Mouse (Mus musculus): ENCODE results near the gene Dnmt3a. TPM values are rescaled to one million over a fixed set of nuclear protein-coding genes. Genes with fewer than 3 reads are reported as not detected.

Gene Dnmt3a
- 124 and 132 TPM in 2 replicates for polyA plus RNA-seq (2015; fragmentation: Nextera tagmentation; extraction: Ambion mirVana)

- peak within 1 kb of the TSS; percentile 99 for H3K27ac ChIP-seq
- no peaks in the 10 kb centered on the region for H3K36me3 ChIP-seq
- 20% methylated on average over 4 of the region's 4 CpGs for WGBS
- no peaks in the 10 kb centered on the region for H3K9me3 ChIP-seq (replicated peaks)
- peak within 1 kb of the TSS; percentile 91 for H3K9ac ChIP-seq
- H3K4me3 ChIP-seq (replicated peaks), result peak within 1 kb of the TSS; percentile 90
- H3K4me2 ChIP-seq, result peak within 1 kb of the TSS; percentile 76
- no peaks in the 10 kb centered on the region for H3K27me3 ChIP-seq
- H3K4me1 ChIP-seq, result peaks cover 38% of the 10 kb centered on the region
- peak; percentile 12 for ATAC-seq (replicated peaks; ENCODE audit: low FRiP score)
These were observed at the start of gene Dnmt3a for GRCm38 (mm10) chr12:3805852-3806251. Gene Dnmt3a (plus strand): TSS chr12:3806007.

DNA sequence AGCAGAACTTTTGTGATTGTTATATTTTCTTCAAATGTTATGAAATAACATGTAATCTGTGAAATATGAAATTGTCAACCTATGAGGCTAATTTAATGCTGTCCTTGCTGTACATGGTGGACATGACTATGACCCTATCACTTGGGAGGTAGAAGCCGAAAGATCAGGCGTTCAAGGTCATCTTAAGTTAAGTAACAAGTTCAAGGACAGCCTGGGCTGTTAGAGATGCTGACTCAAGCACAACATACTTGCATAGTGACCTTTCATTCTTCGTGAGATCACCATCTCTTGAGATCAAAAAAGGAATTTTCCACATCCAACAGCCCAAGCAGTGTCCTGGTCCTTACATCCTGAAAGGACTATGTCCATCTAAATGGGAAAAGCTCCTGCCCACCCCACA, 49.6 kb upstream of the Dnmt3a start:
- Histone ChIP-seq H3K4me3 (replicated peaks) (no peak overlapping the region), H3K27ac (no peak overlapping the region), H3K9ac (no peak overlapping the region), H3K27me3 (no peaks in the 10 kb centered on the region), H3K4me2 (no peak overlapping the region), H3K4me1 (peaks cover 10% of the 10 kb centered on the region; the same call in 1 of the 2 replicates), H3K9me3 (replicated peaks) (no peaks in the 10 kb centered on the region), H3K36me3 (peaks cover 23% of the 10 kb centered on the region)
- 94% methylated on average over 3 of the region's 3 CpGs for WGBS
- ATAC-seq (replicated peaks; ENCODE audit: low FRiP score), result no peak

GRCm38 (mm10) chr12:3758127-3758526, 47.7 kb upstream of the Dnmt3a start:
- peak overlapping the region; percentile 72 for H3K27ac ChIP-seq
- no peak overlapping the region for H3K9ac ChIP-seq
- H3K27me3 ChIP-seq, result no peaks in the 10 kb centered on the region
- 68% methylated on average over 3 of the region's 3 CpGs for WGBS
- H3K9me3 ChIP-seq (replicated peaks), result no peaks in the 10 kb centered on the region
- H3K4me2 ChIP-seq, result no peak overlapping the region
- peak; percentile 73; the same call in 1 of the 2 replicates for ATAC-seq (replicated peaks; ENCODE audit: low FRiP score)
- peaks cover 10% of the 10 kb centered on the region; the same call in 1 of the 2 replicates for H3K4me1 ChIP-seq
- H3K4me3 ChIP-seq (replicated peaks), result no peak overlapping the region
- H3K36me3 ChIP-seq, result peaks cover 8% of the 10 kb centered on the region

GRCm38 (mm10) chr12:3759419-3759818, 46.4 kb upstream of the Dnmt3a start:
- peak; percentile 70; the same call in 1 of the 2 replicates for ATAC-seq (replicated peaks; ENCODE audit: low FRiP score)
- no peak overlapping the region for H3K9ac ChIP-seq
- 38% methylated on average over 4 of the region's 4 CpGs for WGBS
- no peaks in the 10 kb centered on the region for H3K27me3 ChIP-seq
- peaks cover 10% of the 10 kb centered on the region; the same call in 1 of the 2 replicates for H3K4me1 ChIP-seq
- peaks cover 6% of the 10 kb centered on the region; the same call in 1 of the 2 replicates for H3K36me3 ChIP-seq
- H3K9me3 ChIP-seq (replicated peaks), result no peaks in the 10 kb centered on the region
- H3K4me2 ChIP-seq, result no peak overlapping the region
- H3K4me3 ChIP-seq (replicated peaks), result no peak overlapping the region
- H3K27ac ChIP-seq, result peak overlapping the region; percentile 64; the same call in 1 of the 2 replicates

- Histone ChIP-seq H3K4me2 (no peak overlapping the region), H3K4me1 (peaks cover 10% of the 10 kb centered on the region; the same call in 1 of the 2 replicates), H3K9ac (no peak overlapping the region), H3K9me3 (replicated peaks) (no peaks in the 10 kb centered on the region), H3K27me3 (no peaks in the 10 kb centered on the region), H3K27ac (no peak overlapping the region), H3K4me3 (replicated peaks) (no peak overlapping the region), H3K36me3 (peaks cover 6% of the 10 kb centered on the region; the same call in 1 of the 2 replicates)
- no peak for ATAC-seq (replicated peaks; ENCODE audit: low FRiP score)
- 84% methylated on average over 4 of the region's 4 CpGs for WGBS
These were observed 44.8 kb upstream of the Dnmt3a start for GRCm38 (mm10) chr12:3760876-3761590.

GRCm38 (mm10) chr12:3761591-3762295, 44.1 kb upstream of the Dnmt3a start:
- no peak for ATAC-seq (replicated peaks; ENCODE audit: low FRiP score)
- no peaks in the 10 kb centered on the region for H3K27me3 ChIP-seq
- H3K36me3 ChIP-seq, result 0 out of 2 replicates have a peak, but pooled peaks cover 3% of the 10 kb centered on the region
- H3K9me3 ChIP-seq (replicated peaks), result no peaks in the 10 kb centered on the region
- no peak overlapping the region for H3K9ac ChIP-seq
- H3K4me1 ChIP-seq, result peaks cover 10% of the 10 kb centered on the region; the same call in 1 of the 2 replicates
- WGBS, result 74% methylated on average over 6 of the region's 6 CpGs
- no peak overlapping the region for H3K27ac ChIP-seq
- H3K4me3 ChIP-seq (replicated peaks), result no peak overlapping the region
- no peak overlapping the region for H3K4me2 ChIP-seq

GRCm38 (mm10) chr12:3764191-3764804, 41.5 kb upstream of the Dnmt3a start:
- ATAC-seq (replicated peaks; ENCODE audit: low FRiP score), result no peak
- Histone ChIP-seq H3K36me3 (0 out of 2 replicates have a peak, but pooled peaks cover 3% of the 10 kb centered on the region), H3K4me2 (no peak overlapping the region), H3K27me3 (no peaks in the 10 kb centered on the region), H3K9me3 (replicated peaks) (no peaks in the 10 kb centered on the region), H3K27ac (no peak overlapping the region), H3K4me1 (peaks cover 2% of the 10 kb centered on the region; the same call in 1 of the 2 replicates), H3K4me3 (replicated peaks) (no peak overlapping the region), H3K9ac (no peak overlapping the region)
- 63% methylated on average over 3 of the region's 3 CpGs for WGBS

DNA sequence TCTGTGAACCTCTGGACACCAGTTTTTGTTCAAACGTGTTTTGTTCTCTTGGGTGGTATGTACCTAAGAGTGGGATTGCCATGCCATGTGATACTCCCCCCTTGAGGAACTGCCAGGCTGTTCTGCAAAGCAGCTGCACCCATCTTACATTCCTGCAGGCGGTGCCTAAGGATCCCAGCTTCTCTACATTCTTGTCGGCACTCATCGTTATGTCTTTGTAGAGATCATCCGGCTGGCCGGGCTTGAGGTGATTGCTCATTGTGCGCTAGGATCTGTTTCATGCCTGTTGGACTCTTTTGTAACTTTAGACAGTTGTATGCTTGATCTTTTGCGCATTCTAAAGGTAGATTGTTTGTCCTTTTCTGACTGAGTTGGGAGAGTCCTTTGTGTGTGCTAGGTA, 38.4 kb upstream of the Dnmt3a start:
- no peak for ATAC-seq (replicated peaks; ENCODE audit: low FRiP score)
- 68% methylated on average over 8 of the region's 8 CpGs for WGBS
- Histone ChIP-seq H3K9ac (no peak overlapping the region), H3K4me3 (replicated peaks) (no peak overlapping the region), H3K4me1 (no peaks in the 10 kb centered on the region), H3K27me3 (no peaks in the 10 kb centered on the region), H3K27ac (no peak overlapping the region), H3K36me3 (peaks cover 5% of the 10 kb centered on the region; the same call in 1 of the 2 replicates), H3K9me3 (replicated peaks) (no peaks in the 10 kb centered on the region), H3K4me2 (no peak overlapping the region)

DNA sequence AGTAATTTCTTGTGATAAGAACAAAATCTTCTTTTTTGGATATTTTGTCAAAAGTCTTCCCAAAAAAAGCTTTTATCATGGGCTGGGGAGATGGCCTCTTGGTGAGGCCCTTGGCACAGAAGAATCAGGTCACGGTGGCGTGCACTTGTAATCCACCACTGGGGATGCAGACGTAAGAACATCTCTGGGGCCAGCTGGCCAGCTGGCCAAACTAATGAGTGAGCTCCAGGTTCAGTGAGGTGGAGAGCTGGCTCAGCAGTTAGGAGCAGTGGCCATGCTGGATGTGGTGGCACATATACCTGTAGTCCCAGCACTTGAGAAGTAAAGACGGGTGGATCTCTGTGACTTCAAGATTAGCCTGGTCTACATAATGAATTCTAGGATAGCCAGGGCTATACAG, 37.4 kb upstream of the Dnmt3a start:
- 81% methylated on average over 4 of the region's 4 CpGs for WGBS
- Histone ChIP-seq H3K9me3 (replicated peaks) (no peaks in the 10 kb centered on the region), H3K27ac (no peak overlapping the region), H3K9ac (no peak overlapping the region), H3K4me2 (no peak overlapping the region), H3K36me3 (peaks cover 7% of the 10 kb centered on the region; the same call in 1 of the 2 replicates), H3K27me3 (no peaks in the 10 kb centered on the region), H3K4me1 (peaks cover 10% of the 10 kb centered on the region), H3K4me3 (replicated peaks) (no peak overlapping the region)
- no peak for ATAC-seq (replicated peaks; ENCODE audit: low FRiP score)

DNA sequence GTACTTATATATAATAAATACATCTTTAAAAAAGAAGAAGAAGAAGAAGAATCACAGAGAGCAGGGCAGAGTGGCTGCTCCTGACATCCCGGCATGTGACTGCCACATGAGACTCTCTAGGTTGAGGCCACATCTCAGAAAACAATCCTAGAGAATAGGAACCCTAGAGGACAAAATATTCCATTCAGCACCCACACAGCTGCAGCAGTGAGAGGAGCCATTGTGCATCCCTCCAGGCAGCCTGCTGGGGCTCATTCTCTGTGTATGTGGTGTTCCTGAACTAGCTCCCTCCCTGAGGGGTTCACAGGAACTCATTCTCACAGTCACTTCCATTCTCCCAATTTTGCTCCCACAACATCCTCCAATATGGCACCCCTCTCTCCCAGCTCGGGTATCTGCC, 35.3 kb upstream of the Dnmt3a start:
- no peaks in the 10 kb centered on the region for H3K27me3 ChIP-seq
- WGBS, result 86% methylated on average over 2 of the region's 2 CpGs
- peaks cover 12% of the 10 kb centered on the region for H3K36me3 ChIP-seq
- H3K27ac ChIP-seq, result no peak overlapping the region
- ATAC-seq (replicated peaks; ENCODE audit: low FRiP score), result no peak
- H3K4me2 ChIP-seq, result no peak overlapping the region
- no peak overlapping the region for H3K4me3 ChIP-seq (replicated peaks)
- H3K9me3 ChIP-seq (replicated peaks), result no peaks in the 10 kb centered on the region
- H3K9ac ChIP-seq, result no peak overlapping the region
- H3K4me1 ChIP-seq, result peaks cover 11% of the 10 kb centered on the region

DNA sequence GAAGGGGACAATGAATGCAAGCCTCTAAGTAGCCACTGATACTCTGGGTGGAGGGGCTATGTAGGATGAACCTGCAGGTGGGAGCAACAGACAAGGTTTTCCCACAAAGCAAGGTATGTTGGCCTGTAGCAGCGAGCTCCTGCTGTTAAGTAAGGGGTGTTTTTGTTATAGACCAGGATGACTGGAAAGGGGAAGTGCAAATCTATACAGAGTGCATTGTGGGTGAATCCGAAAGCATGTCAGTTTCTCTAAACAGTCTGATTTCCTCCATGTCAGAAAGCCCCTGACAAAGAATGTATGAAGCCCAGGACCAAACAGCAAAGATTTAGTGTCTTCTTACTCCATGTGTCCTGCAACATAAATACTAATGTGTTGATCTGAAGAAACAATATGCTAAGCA, 34.7 kb upstream of the Dnmt3a start:
- 85% methylated on average over 2 of the region's 2 CpGs for WGBS
- no peak for ATAC-seq (replicated peaks; ENCODE audit: low FRiP score)
- H3K36me3 ChIP-seq, result peaks cover 12% of the 10 kb centered on the region
- no peak overlapping the region for H3K4me2 ChIP-seq
- H3K9me3 ChIP-seq (replicated peaks), result no peaks in the 10 kb centered on the region
- H3K4me3 ChIP-seq (replicated peaks), result no peak overlapping the region
- H3K27ac ChIP-seq, result no peak overlapping the region
- peaks cover 11% of the 10 kb centered on the region for H3K4me1 ChIP-seq
- no peak overlapping the region for H3K9ac ChIP-seq
- H3K27me3 ChIP-seq, result no peaks in the 10 kb centered on the region

GRCm38 (mm10) chr12:3773643-3774042, 32.2 kb upstream of the Dnmt3a start:
- Histone ChIP-seq H3K36me3 (peaks cover 12% of the 10 kb centered on the region), H3K27me3 (no peaks in the 10 kb centered on the region), H3K27ac (no peak overlapping the region), H3K4me3 (replicated peaks) (no peak overlapping the region), H3K4me1 (peaks cover 22% of the 10 kb centered on the region), H3K9me3 (replicated peaks) (no peaks in the 10 kb centered on the region), H3K4me2 (no peak overlapping the region), H3K9ac (no peak overlapping the region)
- WGBS, result 80% methylated on average over 3 of the region's 3 CpGs
- no peak for ATAC-seq (replicated peaks; ENCODE audit: low FRiP score)

Data from kidney, embryonic 15.5 days (tissue).